In genomic region chr5:24525360-24526189, GRCm38 (mm10) we compare ENCODE assay signal across 10 mouse cellular contexts. TPM values are rescaled to one million over a fixed set of nuclear protein-coding genes. Genes with fewer than 3 reads are reported as not detected.
DNase-seq lines count a peak whose midpoint lies in the region; ATAC-seq and TF ChIP-seq lines count a peak whose summit lies in the region.
"Had no signal": no experiment of that assay in that cellular context is flagged by ENCODE, and none has a peak within 500 bp of the region (broad histone marks: within the 10 kb centered on the region; RNA-seq: fewer than 3 reads in every experiment).

No protein-coding gene starts in this region.

- intact Hi-C loops in left cerebral cortex, adult 2 months (cut with DNase I), result no loop called here

- peaks cover 87% of the 10 kb centered on the region for H3K27me3 ChIP-seq in lung, embryonic 16.5 days (ENCODE audit: control insufficient read depth, insufficient read depth, low read depth, low read length)
- H3K27me3 ChIP-seq in hindbrain, embryonic 10.5 days (ENCODE audit: insufficient read depth, poor library complexity, severe bottlenecking), result peaks cover 95% of the 10 kb centered on the region
- H3K27me3 ChIP-seq in liver, embryonic 13.5 days, result peaks cover 94% of the 10 kb centered on the region
- H3K27me3 ChIP-seq in stomach, postnatal 0 days (ENCODE audit: control insufficient read depth, insufficient read depth, low read length), result peaks cover 28% of the 10 kb centered on the region; the same call in 1 of the 2 replicates

- H3K4me3 ChIP-seq in lung, embryonic 16.5 days (ENCODE audit: low read length), result peak overlapping the region; percentile 46
- peak overlapping the region; percentile 60 for H3K4me3 ChIP-seq in hindbrain, embryonic 10.5 days
- H3K4me3 ChIP-seq in liver, embryonic 13.5 days (replicated peaks), result peak overlapping the region; percentile 40; the same call in 1 of the 2 replicates
- H3K4me3 ChIP-seq in stomach, postnatal 0 days (ENCODE audit: low read depth, low read length), result peak overlapping the region; percentile 40
- H3K4me3 ChIP-seq in left cerebral cortex, adult 2 months, result no peak overlapping the region; the same call in 1 of the 2 replicates

- no peaks in the 10 kb centered on the region for H3K36me3 ChIP-seq in lung, embryonic 16.5 days (ENCODE audit: control insufficient read depth, insufficient read depth, low read length)
- H3K36me3 ChIP-seq in hindbrain, embryonic 10.5 days, result no peaks in the 10 kb centered on the region
- H3K36me3 ChIP-seq in liver, embryonic 13.5 days, result no peaks in the 10 kb centered on the region
- no peaks in the 10 kb centered on the region for H3K36me3 ChIP-seq in stomach, postnatal 0 days (ENCODE audit: control insufficient read depth, insufficient read depth, low read length)

- no peak for TF ChIP-seq CTCF in stomach, postnatal 0 days (IDR thresholded peaks at IDR 0.05; ENCODE audit: low read depth)
- no peak for TF ChIP-seq CTCF in left cerebral cortex, adult 2 months (IDR thresholded peaks at IDR 0.05)

- no peak overlapping the region for H3K27ac ChIP-seq in lung, embryonic 16.5 days (ENCODE audit: low read length)
- H3K27ac ChIP-seq in hindbrain, embryonic 10.5 days, result peak overlapping the region; percentile 86
- no peak overlapping the region for H3K27ac ChIP-seq in liver, embryonic 13.5 days
- no peak overlapping the region for H3K27ac ChIP-seq in stomach, postnatal 0 days (replicated peaks)
- no peak overlapping the region for H3K27ac ChIP-seq in left cerebral cortex, adult 2 months

- 3% methylated on average over 34 of the region's 34 CpGs for WGBS in lung, embryonic 16.5 days
- WGBS in hindbrain, embryonic 10.5 days, result 4% methylated on average over 34 of the region's 34 CpGs
- 6% methylated on average over 34 of the region's 34 CpGs for WGBS in liver, embryonic 13.5 days (ENCODE audit: insufficient replicate concordance)
- WGBS in stomach, postnatal 0 days, result 5% methylated on average over 33 of the region's 34 CpGs

- H3K9me3 ChIP-seq in lung, embryonic 16.5 days (ENCODE audit: control insufficient read depth, low read length), result no peaks in the 10 kb centered on the region
- no peaks in the 10 kb centered on the region for H3K9me3 ChIP-seq in hindbrain, embryonic 10.5 days
- no peaks in the 10 kb centered on the region for H3K9me3 ChIP-seq in liver, embryonic 13.5 days (replicated peaks)
- H3K9me3 ChIP-seq in stomach, postnatal 0 days (ENCODE audit: control insufficient read depth, low read length), result no peaks in the 10 kb centered on the region

- H3K4me1 ChIP-seq in lung, embryonic 16.5 days (replicated peaks; ENCODE audit: control insufficient read depth, insufficient read depth, low read length), result peaks cover 12% of the 10 kb centered on the region
- peaks cover 58% of the 10 kb centered on the region for H3K4me1 ChIP-seq in hindbrain, embryonic 10.5 days (replicated peaks)
- H3K4me1 ChIP-seq in liver, embryonic 13.5 days (replicated peaks), result peaks cover 8% of the 10 kb centered on the region
- no peaks in the 10 kb centered on the region; the same call in 1 of the 2 replicates for H3K4me1 ChIP-seq in stomach, postnatal 0 days (replicated peaks; ENCODE audit: control insufficient read depth, insufficient read depth)

- no peak for TF ChIP-seq EP300 in stomach, postnatal 0 days (optimal IDR thresholded peaks at IDR 0.05)

- H3K4me2 ChIP-seq in lung, embryonic 16.5 days (ENCODE audit: low read depth, low read length), result peak overlapping the region; percentile 82
- peak overlapping the region; percentile 56 for H3K4me2 ChIP-seq in liver, embryonic 13.5 days
- H3K4me2 ChIP-seq in stomach, postnatal 0 days (replicated peaks; ENCODE audit: low read depth), result peak overlapping the region; percentile 62

- DNase-seq in lung, postnatal 36 days, result no peak
- DNase-seq in hindbrain, embryonic 10.5 days (ENCODE audit: low spot score), result peak; percentile 56
- DNase-seq in liver, embryonic 13.5 days, result no peak
- DNase-seq in stomach, postnatal 0 days (ENCODE audit: low spot score), result no peak
- no peak for DNase-seq in left cerebral cortex, adult 2 months (ENCODE audit: extremely low spot score in 1 of 2, low spot score in 2 of 2)
- no peak for DNase-seq in embryo, embryonic 9.5 days (ENCODE audit: extremely low spot score)
- DNase-seq: right cerebral cortex, postnatal 14 days had no signal

- H3K9ac ChIP-seq in lung, embryonic 16.5 days (ENCODE audit: low read length), result no peak overlapping the region
- no peak overlapping the region for H3K9ac ChIP-seq in liver, embryonic 13.5 days
- H3K9ac ChIP-seq in stomach, postnatal 0 days (ENCODE audit: low read length), result no peak overlapping the region

- ATAC-seq in lung, embryonic 16.5 days (ENCODE audit: low read depth), result no peak
- no peak for ATAC-seq in liver, embryonic 13.5 days (ENCODE audit: low read depth)
- no peak for ATAC-seq in stomach, postnatal 0 days (ENCODE audit: low FRiP score, low TSS enrichment)

RNA-seq across cellular contexts. Expression of gene Gbx1, which starts 1.4 kb away (rescaled TPM):
- polyA plus RNA-seq in lung, embryonic 16.5 days (2015; fragmentation: Nextera tagmentation; extraction: Ambion mirVana), result not detected in 2 replicates
- polyA plus RNA-seq in hindbrain, embryonic 10.5 days (2016; fragmentation: Nextera tagmentation; extraction: Ambion mirVana), result 1.3 and 1.5 TPM in 2 replicates
- polyA plus RNA-seq in liver, embryonic 13.5 days (2015; fragmentation: Nextera tagmentation; extraction: Ambion mirVana), result 0.02 TPM in 1 of 2 replicates, not detected in the other
- 0.02 TPM in 1 of 2 replicates, not detected in the other for polyA plus RNA-seq in stomach, postnatal 0 days (2015; fragmentation: Nextera tagmentation; extraction: Ambion mirVana)
- under 1 TPM; 0.09 to 0.56 TPM for total RNA-seq in left cerebral cortex, adult 2 months (2021)
- total RNA-seq: megakaryocyte, adult 5-6 weeks had no signal
- polyA plus RNA-seq: gonadal fat pad, adult 2 months had no signal

RNA-seq across cellular contexts. Expression of gene Asb10, which starts 15.2 kb away (rescaled TPM):
- 0.13 and 0.63 TPM in 2 replicates for polyA plus RNA-seq in lung, embryonic 16.5 days (2015; fragmentation: Nextera tagmentation; extraction: Ambion mirVana)
- polyA plus RNA-seq in hindbrain, embryonic 10.5 days (2016; fragmentation: Nextera tagmentation; extraction: Ambion mirVana), result 0.17 TPM in 1 of 2 replicates, not detected in the other
- 0.10 and 0.15 TPM in 2 replicates for polyA plus RNA-seq in liver, embryonic 13.5 days (2015; fragmentation: Nextera tagmentation; extraction: Ambion mirVana)
- polyA plus RNA-seq in stomach, postnatal 0 days (2015; fragmentation: Nextera tagmentation; extraction: Ambion mirVana), result 0.21 and 0.25 TPM in 2 replicates
- total RNA-seq in left cerebral cortex, adult 2 months (2021), result not detected
- total RNA-seq: megakaryocyte, adult 5-6 weeks had no signal

RNA-seq across cellular contexts. Expression of gene 4931409K22Rik, which starts 31.0 kb away (rescaled TPM):
- 0.14 TPM in 1 of 2 replicates, not detected in the other for polyA plus RNA-seq in lung, embryonic 16.5 days (2015; fragmentation: Nextera tagmentation; extraction: Ambion mirVana)
- 0.07 and 0.10 TPM in 2 replicates for polyA plus RNA-seq in hindbrain, embryonic 10.5 days (2016; fragmentation: Nextera tagmentation; extraction: Ambion mirVana)
- polyA plus RNA-seq in liver, embryonic 13.5 days (2015; fragmentation: Nextera tagmentation; extraction: Ambion mirVana), result not detected in 2 replicates
- 0.08 TPM in 1 of 2 replicates, not detected in the other for polyA plus RNA-seq in stomach, postnatal 0 days (2015; fragmentation: Nextera tagmentation; extraction: Ambion mirVana)
- under 1 TPM in 1 of 2 experiments, not detected in 1; 0.14 TPM for total RNA-seq in left cerebral cortex, adult 2 months (2021)
- total RNA-seq: megakaryocyte, adult 5-6 weeks had no signal

RNA-seq across cellular contexts. Expression of gene Abcf2, which starts 51.7 kb away (rescaled TPM):
- polyA plus RNA-seq in lung, embryonic 16.5 days (2015; fragmentation: Nextera tagmentation; extraction: Ambion mirVana), result 88.9 and 93.4 TPM in 2 replicates
- polyA plus RNA-seq in hindbrain, embryonic 10.5 days (2016; fragmentation: Nextera tagmentation; extraction: Ambion mirVana), result 125 and 159 TPM in 2 replicates
- polyA plus RNA-seq in liver, embryonic 13.5 days (2015; fragmentation: Nextera tagmentation; extraction: Ambion mirVana), result 72.6 and 81.6 TPM in 2 replicates
- 45.2 and 45.3 TPM in 2 replicates for polyA plus RNA-seq in stomach, postnatal 0 days (2015; fragmentation: Nextera tagmentation; extraction: Ambion mirVana)
- 10 to 100 TPM; 82.4 to 89.0 TPM for total RNA-seq in left cerebral cortex, adult 2 months (2021)
